Mouse (Mus musculus) adipocyte (in vitro differentiated cells): ENCODE measurements around the gene Evi5.
A peak's percentile ranks its signal among the peaks of the same experiment; 100 is the strongest.

Experiments used
- DNase-seq: peaks from one replicate; pipeline ENCODE4 v3.0.0-alpha.2; 2016; ENCODE audit warnings: low spot score

Gene Evi5

DNA sequence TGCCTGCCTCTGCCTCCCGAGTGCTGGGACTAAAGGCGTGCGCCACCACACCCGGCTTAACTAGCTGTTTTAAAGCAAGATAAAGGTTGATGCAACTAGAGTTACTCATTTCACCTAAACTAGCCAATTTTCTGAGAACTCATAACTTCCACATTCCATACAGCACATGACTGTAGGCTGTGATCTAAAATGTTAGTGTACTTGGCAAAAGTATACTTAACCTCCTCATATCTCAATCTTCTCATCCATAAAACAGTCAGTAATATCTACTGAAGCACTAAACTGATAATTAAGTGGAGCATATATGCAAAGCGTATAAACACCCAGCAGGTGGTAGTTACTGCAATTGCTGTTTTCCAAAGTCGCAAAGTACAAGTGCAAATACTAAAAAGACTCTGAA is 1.6 kb downstream of the Evi5 start:
- no peak for DNase-seq

DNA sequence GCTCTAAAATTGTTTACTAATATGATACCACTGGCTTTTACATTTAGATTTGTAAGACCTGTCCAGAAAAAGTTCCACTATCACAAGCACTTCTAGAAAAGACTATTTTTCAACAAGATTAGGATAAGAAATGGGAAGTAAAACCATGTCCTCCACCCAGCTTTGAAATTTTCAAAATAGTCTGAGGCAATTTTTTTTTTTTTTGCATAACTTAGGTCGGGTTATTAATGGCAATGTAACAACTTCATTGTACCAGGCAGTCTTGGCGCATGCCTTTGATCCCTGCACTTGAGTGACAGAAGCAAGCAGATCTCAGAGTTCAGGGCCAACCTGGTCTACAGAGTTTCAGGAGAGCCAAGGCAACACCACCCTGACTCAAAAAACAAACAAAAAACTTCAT is 5.2 kb downstream of the Evi5 start:
- DNase-seq = no peak

DNA sequence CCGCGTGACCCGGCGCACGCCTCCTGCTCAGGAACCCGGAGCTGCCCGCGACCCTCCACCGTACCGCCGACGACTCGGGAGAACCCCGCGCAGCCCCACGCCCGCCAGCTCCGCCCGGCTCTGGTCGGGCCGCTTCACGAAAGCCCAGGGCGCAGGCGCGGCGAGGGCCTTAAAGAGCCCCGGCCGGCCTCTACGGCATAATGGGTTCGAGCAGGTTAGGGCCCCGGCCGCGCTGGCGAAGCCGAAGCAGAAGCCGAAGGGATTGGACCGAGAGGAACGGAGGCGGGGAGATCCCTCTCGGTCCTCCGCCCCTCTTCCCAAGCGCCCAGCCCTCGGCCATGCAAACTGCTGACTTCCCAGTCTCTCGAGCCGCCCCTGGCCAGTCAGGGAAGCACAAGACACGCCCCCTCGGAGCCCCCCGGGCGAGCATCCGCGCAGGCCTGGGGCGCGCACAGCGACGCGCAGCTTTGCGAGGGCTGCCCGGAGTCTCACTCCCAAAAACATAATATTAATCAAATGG is 5.9 kb downstream of the Evi5 start:
- DNase-seq = peak; percentile 90

GRCm38 (mm10) chr5:107867970-107868904 is 6.7 kb downstream of the Evi5 start:
- peak; percentile 76 for DNase-seq

GRCm38 (mm10) chr5:107866127-107867126 is 8.5 kb downstream of the Evi5 start:
- peak; percentile 78 for DNase-seq

GRCm38 (mm10) chr5:107863971-107864370 is 10.9 kb downstream of the Evi5 start:
- DNase-seq = no peak

DNA sequence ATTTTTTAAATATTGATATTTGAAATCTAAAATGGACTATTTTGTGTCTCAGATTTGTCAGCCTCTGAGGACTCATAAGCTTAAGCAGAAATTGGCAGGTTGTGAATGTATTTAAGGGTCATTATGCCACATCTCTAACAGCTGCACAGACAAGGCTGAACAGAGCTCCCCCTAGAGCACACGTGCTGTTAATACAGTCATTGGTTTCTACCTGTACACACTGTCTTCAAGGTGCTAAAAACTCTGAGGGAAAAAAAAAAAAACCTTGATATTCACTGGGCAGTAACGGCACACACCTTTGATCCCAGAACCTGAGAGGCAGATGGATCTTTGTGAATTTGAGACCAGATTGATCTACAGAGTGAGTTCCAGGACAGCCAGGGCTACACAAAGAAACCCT is 15.9 kb downstream of the Evi5 start:
- DNase-seq = no peak

- no peak for DNase-seq
Measured at GRCm38 (mm10) chr5:107855546-107855945, 19.4 kb downstream of the Evi5 start.

DNA sequence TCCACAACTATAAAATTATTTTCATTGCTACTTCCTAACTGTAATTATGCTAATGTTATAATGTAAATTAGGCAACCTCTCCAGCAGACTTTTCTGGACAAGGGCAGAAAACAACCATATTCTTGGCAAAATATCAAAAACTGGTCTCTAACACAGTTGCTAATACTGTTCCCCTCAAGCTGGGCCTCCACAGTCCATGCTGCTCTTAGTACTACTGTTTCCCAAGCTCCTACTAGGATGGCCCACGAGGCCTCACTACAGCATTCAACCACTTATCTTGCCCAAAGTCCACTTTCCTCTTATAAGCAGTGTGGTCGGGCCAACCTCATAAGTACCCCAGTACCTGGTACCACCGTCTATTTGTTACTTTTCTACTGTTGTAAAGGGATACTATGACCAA is 20.4 kb downstream of the Evi5 start:
- DNase-seq = no peak

DNA sequence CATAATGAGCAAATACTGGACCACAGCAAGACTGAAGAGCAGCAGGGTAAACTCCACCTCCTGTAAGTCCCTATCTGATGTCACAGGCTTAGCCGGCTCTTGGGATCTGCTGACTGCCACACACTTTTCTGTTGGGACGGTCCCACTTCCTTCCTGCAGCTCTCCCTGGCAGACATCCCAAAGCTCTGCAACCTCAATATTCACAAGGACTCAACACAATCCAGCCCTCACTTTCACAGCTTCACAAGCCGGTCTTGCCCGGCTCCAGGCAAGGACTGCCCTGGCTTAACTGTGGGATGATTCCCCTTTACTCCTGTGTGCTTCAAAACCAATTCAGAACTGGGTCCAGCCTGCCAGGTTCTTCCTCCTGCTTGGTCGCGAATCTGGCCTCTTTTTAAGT is 21.1 kb downstream of the Evi5 start:
- peak; percentile 43 for DNase-seq

- no peak for DNase-seq
Measured at GRCm38 (mm10) chr5:107848964-107849363, 25.9 kb downstream of the Evi5 start.

DNA sequence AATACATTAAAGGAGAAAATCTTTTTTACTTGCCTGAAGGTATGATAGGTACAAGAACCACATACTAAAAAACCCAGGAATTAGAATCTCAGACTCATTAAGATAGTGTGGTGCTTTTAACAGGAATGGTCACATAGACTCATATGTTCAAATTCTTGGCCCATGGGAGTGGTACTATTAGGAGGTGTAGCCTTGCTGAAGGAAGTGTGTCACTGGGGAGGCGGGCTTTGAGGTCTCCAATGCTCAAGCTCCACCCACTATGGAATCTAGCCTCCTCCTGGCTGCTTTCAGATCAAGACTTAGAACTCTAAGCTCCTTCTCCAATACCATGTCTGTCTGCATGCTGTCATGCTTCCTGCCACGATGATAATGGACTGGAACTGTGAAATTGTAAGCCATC is 27.1 kb downstream of the Evi5 start:
- no peak for DNase-seq

GRCm38 (mm10) chr5:107847349-107847748 is 27.6 kb downstream of the Evi5 start:
- DNase-seq = no peak

- no peak for DNase-seq
Measured at GRCm38 (mm10) chr5:107840549-107841238, 34.2 kb downstream of the Evi5 start.

DNA sequence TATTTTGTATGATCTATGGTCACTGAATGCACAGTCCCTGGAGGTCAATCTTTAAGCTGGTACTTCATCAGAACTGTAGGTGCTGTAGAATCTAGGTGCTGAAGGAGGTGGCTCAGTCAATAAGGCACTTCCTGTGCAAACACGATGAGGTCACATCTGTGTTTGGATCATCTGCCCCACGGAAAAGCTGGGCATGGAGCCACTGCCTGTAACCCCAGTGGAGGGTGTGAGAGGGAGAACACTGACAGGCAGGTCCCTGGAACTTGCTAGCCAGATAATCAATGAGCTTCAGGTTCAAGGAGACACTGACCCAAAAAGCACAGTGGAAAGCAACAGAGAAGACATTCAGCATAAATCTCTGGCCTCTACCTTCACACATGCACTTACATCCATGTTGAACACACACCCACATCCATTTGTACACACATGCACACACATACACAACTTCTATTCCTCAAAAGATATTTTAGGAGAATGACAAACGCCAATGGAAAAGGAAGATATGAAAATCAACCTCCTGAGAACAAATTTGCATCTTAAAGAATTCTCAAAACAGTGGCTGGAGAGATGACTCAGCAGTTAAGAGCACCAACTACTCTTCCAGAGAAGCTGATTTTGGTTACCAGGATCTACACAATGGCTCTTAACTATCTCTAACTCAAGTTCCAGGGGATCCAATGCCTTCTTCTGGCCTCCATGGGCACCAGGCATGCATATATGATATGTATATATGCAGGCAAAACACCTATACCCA is 35.8 kb downstream of the Evi5 start:
- peak; percentile 36 for DNase-seq

- DNase-seq = peak; percentile 37
Measured at GRCm38 (mm10) chr5:107834287-107834686, 40.6 kb downstream of the Evi5 start.

GRCm38 (mm10) chr5:107831351-107831750 is 43.6 kb downstream of the Evi5 start:
- no peak for DNase-seq

GRCm38 (mm10) chr5:107829998-107830560 is 44.8 kb downstream of the Evi5 start, which contains the start of gene Ube2d2b:
Gene Ube2d2b, plus strand, starts transcription at chr5:107830099.
- DNase-seq = no peak

DNA sequence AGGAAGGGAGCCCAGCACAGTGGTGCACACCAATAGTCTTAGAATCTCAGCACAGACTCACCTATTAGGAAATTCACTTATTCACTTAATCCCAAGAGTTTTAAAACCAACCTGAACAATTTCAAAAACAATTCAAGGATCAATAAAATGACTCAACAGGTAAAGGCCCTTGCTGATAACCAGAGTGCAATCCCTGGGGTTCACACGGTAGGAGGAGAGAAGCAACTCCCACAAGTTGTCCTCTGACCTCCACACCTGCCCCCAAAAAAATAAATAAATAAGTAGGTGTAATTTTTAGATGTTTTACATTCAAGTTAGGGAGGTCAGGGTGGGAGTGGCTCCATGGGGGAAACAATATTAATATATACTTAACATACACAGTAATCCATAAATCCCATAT is 52.4 kb downstream of the Evi5 start:
- DNase-seq = no peak

DNA sequence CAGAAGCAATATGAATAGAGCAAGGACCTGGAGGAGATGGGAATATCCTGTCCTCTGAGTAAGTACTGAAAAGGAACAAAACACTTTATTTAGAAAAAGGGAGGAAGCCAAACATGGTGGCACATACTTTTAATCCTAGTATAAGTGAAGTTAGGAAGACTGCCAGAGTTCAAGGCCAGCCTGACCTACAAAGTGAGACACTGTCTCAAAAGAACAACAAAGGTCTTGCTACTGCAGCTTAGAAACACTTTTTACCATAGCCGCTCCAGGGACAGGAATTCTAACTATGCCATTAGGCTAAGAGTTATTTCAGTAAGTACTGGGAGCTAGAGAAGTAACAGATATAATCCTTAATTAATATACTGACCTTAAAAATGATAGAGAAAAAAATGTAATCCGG is 60.3 kb downstream of the Evi5 start:
- DNase-seq = no peak

DNA sequence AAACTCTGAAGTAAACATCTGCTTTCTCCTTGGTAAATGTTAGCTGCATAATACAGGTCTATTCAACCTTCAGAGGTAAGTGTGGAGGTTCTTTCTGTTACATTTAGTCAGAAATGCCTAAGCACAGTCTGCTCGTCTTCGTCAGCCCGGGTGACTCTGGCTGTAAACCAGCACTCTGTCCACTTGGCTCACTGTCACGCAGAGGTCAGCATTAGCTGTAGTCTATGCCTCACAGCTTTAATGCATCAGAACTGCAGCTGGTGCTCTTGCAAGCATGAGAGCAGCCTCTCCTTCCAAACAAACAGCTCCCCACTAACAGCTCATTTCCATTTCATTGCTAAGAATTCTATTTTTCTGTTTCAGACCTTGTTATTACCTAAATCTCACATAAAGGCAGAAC is 67.4 kb downstream of the Evi5 start:
- DNase-seq = peak; percentile 21
